Mouse (Mus musculus): ENCODE data around the gene Gas6. TPM values are rescaled to one million over a fixed set of nuclear protein-coding genes. Genes with fewer than 3 reads are reported as not detected.

The Gas6 gene
- 13.8 and 15.9 TPM in 2 replicates for polyA plus RNA-seq (2015; fragmentation: Nextera tagmentation; extraction: Ambion mirVana)

GRCm38 (mm10) chr8:13493858-13494631 lies at the start of gene Gas6:
Gene Gas6, minus strand, starts transcription at chr8:13494490.
- 1% methylated on average over 63 of the region's 64 CpGs for WGBS

GRCm38 (mm10) chr8:13541526-13541925 lies 47.2 kb upstream of the Gas6 start:
- no peak for ATAC-seq
- Histone ChIP-seq H3K36me3 (no peaks in the 10 kb centered on the region), H3K4me2 (replicated peaks) (no peak overlapping the region), H3K27me3 (no peaks in the 10 kb centered on the region), H3K27ac (no peak overlapping the region), H3K9me3 (peaks cover 3% of the 10 kb centered on the region; the same call in 1 of the 2 replicates), H3K4me1 (replicated peaks) (no peaks in the 10 kb centered on the region), H3K9ac (replicated peaks) (no peak overlapping the region), H3K4me3 (replicated peaks) (no peak overlapping the region)
- WGBS = 78% methylated on average over 5 of the region's 5 CpGs

More at GRCm38 (mm10) chr8:13493858-13494631, at the start of gene Gas6:
- Histone ChIP-seq H3K36me3 (no peaks in the 10 kb centered on the region), H3K27ac (no peak within 1 kb of the TSS), H3K4me1 (replicated peaks) (peaks cover 37% of the 10 kb centered on the region), H3K4me2 (replicated peaks) (peak within 1 kb of the TSS; percentile 64), H3K4me3 (replicated peaks) (peak within 1 kb of the TSS; percentile 55), H3K9me3 (no peaks in the 10 kb centered on the region), H3K27me3 (peaks cover 49% of the 10 kb centered on the region), H3K9ac (replicated peaks) (peak within 1 kb of the TSS; percentile 71)
- ATAC-seq = peak; percentile 82

GRCm38 (mm10) chr8:13540122-13540521 lies 45.8 kb upstream of the Gas6 start:
- Histone ChIP-seq H3K4me1 (replicated peaks) (no peaks in the 10 kb centered on the region), H3K27ac (no peak overlapping the region), H3K36me3 (no peaks in the 10 kb centered on the region), H3K4me2 (replicated peaks) (no peak overlapping the region), H3K9ac (replicated peaks) (no peak overlapping the region), H3K9me3 (0 out of 2 replicates have a peak, but pooled peaks cover 2% of the 10 kb centered on the region), H3K4me3 (replicated peaks) (no peak overlapping the region), H3K27me3 (no peaks in the 10 kb centered on the region)
- no peak for ATAC-seq
- WGBS = 88% methylated on average over 5 of the region's 5 CpGs

GRCm38 (mm10) chr8:13538821-13539220 lies 44.5 kb upstream of the Gas6 start:
- WGBS = 77% methylated on average over 6 of the region's 6 CpGs
- no peaks in the 10 kb centered on the region for H3K27me3 ChIP-seq
- H3K4me3 ChIP-seq (replicated peaks) = no peak overlapping the region
- H3K9ac ChIP-seq (replicated peaks) = no peak overlapping the region
- H3K36me3 ChIP-seq = no peaks in the 10 kb centered on the region
- ATAC-seq = no peak
- no peak overlapping the region for H3K27ac ChIP-seq
- H3K9me3 ChIP-seq = no peaks in the 10 kb centered on the region
- H3K4me2 ChIP-seq (replicated peaks) = no peak overlapping the region
- H3K4me1 ChIP-seq (replicated peaks) = no peaks in the 10 kb centered on the region

GRCm38 (mm10) chr8:13537102-13537501 lies 42.8 kb upstream of the Gas6 start:
- H3K4me2 ChIP-seq (replicated peaks) = no peak overlapping the region
- H3K4me1 ChIP-seq (replicated peaks) = no peaks in the 10 kb centered on the region
- H3K27ac ChIP-seq = no peak overlapping the region
- 33% methylated on average over 2 of the region's 2 CpGs for WGBS
- no peaks in the 10 kb centered on the region for H3K9me3 ChIP-seq
- H3K36me3 ChIP-seq = no peaks in the 10 kb centered on the region
- no peak for ATAC-seq
- no peak overlapping the region for H3K4me3 ChIP-seq (replicated peaks)
- no peaks in the 10 kb centered on the region for H3K27me3 ChIP-seq
- no peak overlapping the region for H3K9ac ChIP-seq (replicated peaks)

- H3K9ac ChIP-seq (replicated peaks) = no peak overlapping the region
- no peaks in the 10 kb centered on the region for H3K9me3 ChIP-seq
- no peaks in the 10 kb centered on the region for H3K27me3 ChIP-seq
- no peak overlapping the region for H3K27ac ChIP-seq
- no peak overlapping the region for H3K4me3 ChIP-seq (replicated peaks)
- WGBS = 86% methylated on average over 8 of the region's 8 CpGs
- H3K4me1 ChIP-seq (replicated peaks) = peaks cover 20% of the 10 kb centered on the region; the same call in 1 of the 2 replicates
- ATAC-seq = no peak
- no peaks in the 10 kb centered on the region for H3K36me3 ChIP-seq
- H3K4me2 ChIP-seq (replicated peaks) = no peak overlapping the region
Observed at GRCm38 (mm10) chr8:13533123-13533522, 38.8 kb upstream of the Gas6 start.

- no peak for ATAC-seq
- WGBS = 78% methylated on average over 9 of the region's 9 CpGs
- peaks cover 20% of the 10 kb centered on the region; the same call in 1 of the 2 replicates for H3K4me1 ChIP-seq (replicated peaks)
- peaks cover 4% of the 10 kb centered on the region; the same call in 1 of the 2 replicates for H3K9me3 ChIP-seq
- no peak overlapping the region for H3K4me2 ChIP-seq (replicated peaks)
- H3K4me3 ChIP-seq (replicated peaks) = no peak overlapping the region
- no peak overlapping the region for H3K27ac ChIP-seq
- no peak overlapping the region for H3K9ac ChIP-seq (replicated peaks)
- no peaks in the 10 kb centered on the region for H3K27me3 ChIP-seq
- H3K36me3 ChIP-seq = no peaks in the 10 kb centered on the region
Observed at GRCm38 (mm10) chr8:13531602-13532171, 37.4 kb upstream of the Gas6 start.

- no peak overlapping the region for H3K27ac ChIP-seq
- no peaks in the 10 kb centered on the region for H3K36me3 ChIP-seq
- peaks cover 20% of the 10 kb centered on the region; the same call in 1 of the 2 replicates for H3K4me1 ChIP-seq (replicated peaks)
- no peak overlapping the region for H3K9ac ChIP-seq (replicated peaks)
- peaks cover 4% of the 10 kb centered on the region; the same call in 1 of the 2 replicates for H3K9me3 ChIP-seq
- no peak overlapping the region for H3K4me2 ChIP-seq (replicated peaks)
- H3K4me3 ChIP-seq (replicated peaks) = no peak overlapping the region
- peak; percentile 62; the same call in 1 of the 2 replicates for ATAC-seq
- 54% methylated on average over 5 of the region's 5 CpGs for WGBS
- H3K27me3 ChIP-seq = no peaks in the 10 kb centered on the region
Observed at GRCm38 (mm10) chr8:13530941-13531340, 36.7 kb upstream of the Gas6 start.

- Histone ChIP-seq H3K9me3 (peaks cover 4% of the 10 kb centered on the region; the same call in 1 of the 2 replicates), H3K4me2 (replicated peaks) (no peak overlapping the region), H3K27ac (no peak overlapping the region), H3K4me1 (replicated peaks) (peaks cover 20% of the 10 kb centered on the region; the same call in 1 of the 2 replicates), H3K36me3 (no peaks in the 10 kb centered on the region), H3K4me3 (replicated peaks) (no peak overlapping the region), H3K9ac (replicated peaks) (no peak overlapping the region), H3K27me3 (no peaks in the 10 kb centered on the region)
- ATAC-seq = peak; percentile 27; the same call in 1 of the 2 replicates
- WGBS = 85% methylated on average over 3 of the region's 3 CpGs
Observed at GRCm38 (mm10) chr8:13530401-13530800, 36.1 kb upstream of the Gas6 start.

- ATAC-seq = 0 out of 2 replicates have a peak, but pooled peaks have one; percentile 24
- Histone ChIP-seq H3K27ac (no peak overlapping the region), H3K4me2 (replicated peaks) (no peak overlapping the region), H3K36me3 (no peaks in the 10 kb centered on the region), H3K9ac (replicated peaks) (no peak overlapping the region), H3K4me1 (replicated peaks) (peaks cover 20% of the 10 kb centered on the region; the same call in 1 of the 2 replicates), H3K27me3 (no peaks in the 10 kb centered on the region), H3K4me3 (replicated peaks) (no peak overlapping the region), H3K9me3 (peaks cover 4% of the 10 kb centered on the region; the same call in 1 of the 2 replicates)
- WGBS = 72% methylated on average over 7 of the region's 7 CpGs
Observed at GRCm38 (mm10) chr8:13529891-13530316, 35.6 kb upstream of the Gas6 start.

GRCm38 (mm10) chr8:13529011-13529840 lies 34.9 kb upstream of the Gas6 start:
- WGBS = 74% methylated on average over 15 of the region's 15 CpGs
- H3K4me3 ChIP-seq (replicated peaks) = no peak overlapping the region
- ATAC-seq = no peak
- peaks cover 20% of the 10 kb centered on the region; the same call in 1 of the 2 replicates for H3K4me1 ChIP-seq (replicated peaks)
- H3K36me3 ChIP-seq = no peaks in the 10 kb centered on the region
- H3K27me3 ChIP-seq = no peaks in the 10 kb centered on the region
- no peak overlapping the region for H3K4me2 ChIP-seq (replicated peaks)
- H3K9me3 ChIP-seq = peaks cover 4% of the 10 kb centered on the region; the same call in 1 of the 2 replicates
- no peak overlapping the region for H3K27ac ChIP-seq
- H3K9ac ChIP-seq (replicated peaks) = no peak overlapping the region

All from midbrain, embryonic 13.5 days (tissue).